Mouse (Mus musculus): ENCODE data around the gene Snx18. TPM values are rescaled to one million over a fixed set of nuclear protein-coding genes. Genes with fewer than 3 reads are reported as not detected.
A peak's percentile ranks its signal among the peaks of the same experiment; 100 is the strongest.

The Snx18 gene
- polyA plus RNA-seq, 1 experiment from 2014 or later: 30.2 TPM

- H3K4me1 ChIP-seq (ENCODE audit: insufficient read depth): no peaks in the 10 kb centered on the region
- H3K36me3 ChIP-seq (ENCODE audit: insufficient read depth): no peaks in the 10 kb centered on the region
- H3K4me3 ChIP-seq (ENCODE audit: low read depth, low read length): no peak overlapping the region
- ATAC-seq (ENCODE audit: insufficient read depth) (no peak), DNase-seq (no peak)
- WGBS: 80% methylated on average over 4 of the region's 4 CpGs
- H3K27me3 ChIP-seq (ENCODE audit: insufficient read depth, low read length): no peaks in the 10 kb centered on the region
- no peak overlapping the region for H3K9ac ChIP-seq
- no peak for TF ChIP-seq CTCF (IDR thresholded peaks at IDR 0.05; ENCODE audit: low read depth)
- no peak overlapping the region for H3K27ac ChIP-seq (ENCODE audit: low read depth)
- no peaks in the 10 kb centered on the region for H3K9me3 ChIP-seq (ENCODE audit: low read depth, low read length)
- no peak overlapping the region for H3K4me2 ChIP-seq
These were observed 38.3 kb upstream of the Snx18 start for GRCm38 (mm10) chr13:113656639-113657038.

DNA sequence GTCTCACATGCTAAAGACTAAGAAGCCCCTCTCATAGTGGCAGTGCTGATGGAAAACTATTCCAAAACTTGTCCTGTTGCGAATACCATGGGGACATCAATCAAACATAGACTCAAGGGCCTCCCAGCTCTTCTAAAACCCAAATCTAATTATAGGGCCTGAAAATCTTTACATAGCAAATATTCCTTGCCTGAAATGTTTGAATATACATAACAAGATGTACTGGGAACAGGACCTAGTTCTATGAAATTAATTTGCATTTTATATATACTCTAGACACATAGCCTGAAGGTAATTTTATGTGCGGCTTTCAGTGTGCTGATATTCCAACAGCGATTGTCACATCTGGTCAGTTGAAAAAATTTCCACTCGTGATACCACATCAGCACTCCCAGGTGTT lies 37.1 kb upstream of the Snx18 start:
- Histone ChIP-seq H3K27me3 (ENCODE audit: insufficient read depth, low read length) (no peaks in the 10 kb centered on the region), H3K9ac (no peak overlapping the region), H3K9me3 (ENCODE audit: low read depth, low read length) (no peaks in the 10 kb centered on the region), H3K4me1 (ENCODE audit: insufficient read depth) (no peaks in the 10 kb centered on the region), H3K36me3 (ENCODE audit: insufficient read depth) (no peaks in the 10 kb centered on the region), H3K27ac (ENCODE audit: low read depth) (no peak overlapping the region), H3K4me2 (no peak overlapping the region), H3K4me3 (ENCODE audit: low read depth, low read length) (no peak overlapping the region)
- no peak for TF ChIP-seq CTCF (IDR thresholded peaks at IDR 0.05; ENCODE audit: low read depth)
- DNase-seq: no peak
- WGBS: 90% methylated on average over 4 of the region's 4 CpGs
- ATAC-seq (ENCODE audit: insufficient read depth): no peak

DNA sequence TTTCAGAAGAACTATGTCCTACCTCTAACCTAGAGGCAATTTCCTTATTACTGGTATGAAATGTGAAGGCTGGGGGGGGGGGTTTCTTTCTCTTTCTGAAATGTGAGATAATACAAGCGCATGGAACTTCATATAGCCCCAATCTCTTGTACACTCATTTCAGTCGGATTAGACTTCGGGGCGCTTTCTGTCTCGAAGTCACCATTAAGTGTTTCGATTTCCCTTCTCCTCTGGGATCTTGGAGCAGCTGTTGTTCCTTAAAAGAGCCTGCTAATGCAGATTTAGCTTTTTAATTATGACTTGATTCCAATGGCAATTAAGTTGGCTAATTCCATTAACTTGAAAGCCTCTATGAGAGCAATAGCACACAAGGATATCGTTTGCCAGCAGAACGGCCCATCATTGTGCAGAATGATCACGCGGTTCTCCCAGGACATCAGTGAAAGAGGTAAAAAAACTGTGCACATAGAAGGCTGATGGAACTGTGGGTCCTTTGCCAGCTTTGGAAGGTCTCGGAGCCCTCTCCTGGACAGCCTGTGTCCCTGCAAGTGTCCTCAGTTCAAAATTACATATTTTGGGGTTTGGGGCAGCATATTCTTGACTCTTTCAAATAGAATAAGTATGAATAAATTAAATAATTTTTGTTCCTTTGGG lies 22.7 kb upstream of the Snx18 start:
- ATAC-seq (ENCODE audit: insufficient read depth): no peak
- DNase-seq: peak; percentile 50

GRCm38 (mm10) chr13:113638914-113639313 lies 20.6 kb upstream of the Snx18 start:
- DNase-seq (peak; percentile 78), ATAC-seq (ENCODE audit: insufficient read depth) (no peak)
- no peak overlapping the region for H3K27ac ChIP-seq (ENCODE audit: low read depth)
- no peaks in the 10 kb centered on the region for H3K27me3 ChIP-seq (ENCODE audit: insufficient read depth, low read length)
- H3K36me3 ChIP-seq (ENCODE audit: insufficient read depth): no peaks in the 10 kb centered on the region
- H3K4me2 ChIP-seq: 0 out of 2 replicates have a peak overlapping the region, but pooled peaks have one; percentile 26
- TF ChIP-seq CTCF (IDR thresholded peaks at IDR 0.05; ENCODE audit: low read depth): peak; percentile 62
- no peak overlapping the region for H3K4me3 ChIP-seq (ENCODE audit: low read depth, low read length)
- 30% methylated on average over 7 of the region's 7 CpGs for WGBS
- H3K9ac ChIP-seq: no peak overlapping the region
- H3K9me3 ChIP-seq (ENCODE audit: low read depth, low read length): no peaks in the 10 kb centered on the region
- H3K4me1 ChIP-seq (ENCODE audit: insufficient read depth): no peaks in the 10 kb centered on the region

More for the DNA sequence above, 22.7 kb upstream of the Snx18 start:
- Histone ChIP-seq H3K4me3 (ENCODE audit: low read depth, low read length) (no peak overlapping the region), H3K27me3 (ENCODE audit: insufficient read depth, low read length) (no peaks in the 10 kb centered on the region), H3K4me2 (no peak overlapping the region), H3K36me3 (ENCODE audit: insufficient read depth) (no peaks in the 10 kb centered on the region), H3K9me3 (ENCODE audit: low read depth, low read length) (no peaks in the 10 kb centered on the region), H3K4me1 (ENCODE audit: insufficient read depth) (no peaks in the 10 kb centered on the region), H3K9ac (no peak overlapping the region), H3K27ac (ENCODE audit: low read depth) (no peak overlapping the region)
- 76% methylated on average over 11 of the region's 11 CpGs for WGBS
- peak; percentile 59 for TF ChIP-seq CTCF (IDR thresholded peaks at IDR 0.05; ENCODE audit: low read depth)

DNA sequence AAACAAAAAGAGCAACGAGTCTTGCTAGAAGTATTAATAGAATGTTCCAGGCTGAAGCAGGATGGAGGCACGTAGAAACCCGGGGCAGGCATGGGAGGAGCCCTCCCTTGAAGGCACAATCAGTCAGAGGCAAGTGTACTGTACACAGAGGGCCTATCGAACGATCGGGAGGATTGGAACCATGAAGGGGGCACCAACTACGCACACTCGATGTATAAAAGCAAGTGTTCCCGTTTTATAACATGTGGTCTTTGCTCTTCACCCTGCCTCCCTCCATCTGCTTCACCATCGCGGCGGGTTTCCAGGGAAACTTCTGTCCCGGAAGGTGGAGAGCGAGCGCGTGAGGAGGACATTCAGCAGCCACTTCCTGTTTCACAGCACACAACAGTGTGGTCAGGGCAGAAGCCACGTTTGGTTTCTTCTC lies 17.4 kb upstream of the Snx18 start:
- Histone ChIP-seq H3K36me3 (ENCODE audit: insufficient read depth) (no peaks in the 10 kb centered on the region), H3K9ac (no peak overlapping the region), H3K27me3 (ENCODE audit: insufficient read depth, low read length) (no peaks in the 10 kb centered on the region), H3K4me1 (ENCODE audit: insufficient read depth) (no peaks in the 10 kb centered on the region), H3K4me3 (ENCODE audit: low read depth, low read length) (no peak overlapping the region), H3K4me2 (no peak overlapping the region), H3K27ac (ENCODE audit: low read depth) (no peak overlapping the region), H3K9me3 (ENCODE audit: low read depth, low read length) (no peaks in the 10 kb centered on the region)
- DNase-seq (no peak), ATAC-seq (ENCODE audit: insufficient read depth) (no peak)
- 72% methylated on average over 17 of the region's 17 CpGs for WGBS
- TF ChIP-seq CTCF (IDR thresholded peaks at IDR 0.05; ENCODE audit: low read depth): no peak

DNA sequence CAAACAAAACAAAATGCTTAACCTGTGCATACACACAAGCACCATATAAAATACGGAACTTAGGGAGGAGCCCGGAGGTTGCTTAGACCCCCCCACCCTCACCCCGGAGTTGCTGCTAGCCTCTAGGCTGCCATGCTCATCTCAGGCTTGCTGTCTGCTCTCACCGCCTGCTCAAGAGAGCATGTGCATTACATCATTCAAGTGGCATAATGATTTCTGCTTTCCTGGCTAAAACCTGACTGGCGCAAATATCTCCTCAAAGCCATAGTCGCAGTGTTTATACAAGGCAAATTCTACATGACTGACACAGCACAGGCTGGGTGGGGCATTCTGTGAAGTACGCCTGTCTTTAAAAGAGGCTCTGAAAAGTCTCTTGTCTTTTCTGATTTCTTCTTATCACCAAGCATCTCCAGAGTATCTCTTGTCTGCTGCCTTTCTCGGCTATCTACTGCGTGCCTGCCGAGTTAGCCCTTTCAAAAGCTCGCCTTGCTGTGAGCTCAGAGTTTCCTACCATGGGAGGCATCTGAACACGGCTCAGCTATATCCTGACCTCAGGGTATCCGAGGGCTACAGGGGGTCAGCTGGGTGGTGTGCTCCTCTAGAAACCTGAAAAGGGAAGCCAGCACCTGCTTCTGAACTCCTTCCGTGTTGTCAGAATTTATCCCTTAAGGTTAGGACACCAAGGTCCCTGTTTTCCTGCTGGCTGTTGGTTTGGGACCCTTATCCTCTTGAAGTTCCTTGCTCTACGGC lies 16.5 kb upstream of the Snx18 start:
- Histone ChIP-seq H3K27ac (ENCODE audit: low read depth) (no peak overlapping the region), H3K27me3 (ENCODE audit: insufficient read depth, low read length) (no peaks in the 10 kb centered on the region), H3K4me2 (no peak overlapping the region), H3K36me3 (ENCODE audit: insufficient read depth) (no peaks in the 10 kb centered on the region), H3K9me3 (ENCODE audit: low read depth, low read length) (no peaks in the 10 kb centered on the region), H3K9ac (no peak overlapping the region), H3K4me3 (ENCODE audit: low read depth, low read length) (no peak overlapping the region), H3K4me1 (ENCODE audit: insufficient read depth) (no peaks in the 10 kb centered on the region)
- peak; percentile 38 for DNase-seq
- 53% methylated on average over 15 of the region's 15 CpGs for WGBS
- 0 out of 2 replicates have a peak, but pooled peaks have one; percentile 19 for ATAC-seq (ENCODE audit: insufficient read depth)
- no peak for TF ChIP-seq CTCF (IDR thresholded peaks at IDR 0.05; ENCODE audit: low read depth)

DNA sequence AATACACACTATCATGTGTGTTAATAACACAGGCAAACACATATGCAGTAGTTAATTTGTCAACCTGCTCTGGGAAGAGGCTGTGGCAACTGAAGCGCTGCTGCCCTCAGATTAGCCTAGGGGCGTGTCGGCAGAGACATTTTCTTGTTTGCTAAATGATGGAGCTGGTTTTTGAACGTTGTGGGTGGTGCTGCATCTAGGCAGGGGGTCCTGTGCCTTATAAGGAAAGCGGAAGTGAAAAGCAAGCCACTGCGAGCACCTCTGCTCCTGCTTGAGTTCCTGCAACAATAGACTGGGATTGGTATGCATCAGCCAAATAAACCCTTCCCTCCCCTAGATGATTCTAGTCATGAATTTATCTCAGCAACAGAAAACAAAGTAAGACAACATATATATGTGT lies 14.1 kb upstream of the Snx18 start:
- DNase-seq (no peak), ATAC-seq (ENCODE audit: insufficient read depth) (no peak)
- no peaks in the 10 kb centered on the region for H3K9me3 ChIP-seq (ENCODE audit: low read depth, low read length)
- no peak for TF ChIP-seq CTCF (IDR thresholded peaks at IDR 0.05; ENCODE audit: low read depth)
- no peaks in the 10 kb centered on the region for H3K27me3 ChIP-seq (ENCODE audit: insufficient read depth, low read length)
- H3K36me3 ChIP-seq (ENCODE audit: insufficient read depth): no peaks in the 10 kb centered on the region
- H3K27ac ChIP-seq (ENCODE audit: low read depth): no peak overlapping the region
- H3K4me1 ChIP-seq (ENCODE audit: insufficient read depth): no peaks in the 10 kb centered on the region
- no peak overlapping the region for H3K4me2 ChIP-seq
- no peak overlapping the region for H3K9ac ChIP-seq
- 48% methylated on average over 6 of the region's 6 CpGs for WGBS
- no peak overlapping the region for H3K4me3 ChIP-seq (ENCODE audit: low read depth, low read length)
